Mouse (Mus musculus) heart, embryonic 12.5 days (tissue): ENCODE data around the gene Aatf. TPM values are rescaled to one million over a fixed set of nuclear protein-coding genes. Genes with fewer than 3 reads are reported as not detected.

Experiments
- ATAC-seq: fragments of 200-750 bp; cut with Nextera tagmentation; 2 replicates; pipeline ENCODE4 v1.8.0; 2017; ENCODE audit warnings: moderate TSS enrichment, moderate library complexity; ENCODE audit not compliant: insufficient number of reproducible peaks, low FRiP score
- H3K27ac ChIP-seq: fragments of 300-500 bp; sonication (generic); 2 replicates; pipeline ENCODE4 v1.5.1; 2016; ENCODE audit warnings: mild to moderate bottlenecking, moderate library complexity; ENCODE audit not compliant: poor library complexity, severe bottlenecking
- H3K27me3 ChIP-seq: fragments of 300-500 bp; sonication (generic); replicated peaks from 2 replicates; pipeline ENCODE4 v1.6.1; 2016; ENCODE audit warnings: mild to moderate bottlenecking, moderate library complexity
- H3K36me3 ChIP-seq: fragments of 300-500 bp; sonication (generic); 2 replicates; pipeline ENCODE4 v1.6.1; 2016; ENCODE audit warnings: mild to moderate bottlenecking, moderate library complexity
- H3K4me1 ChIP-seq: fragments of 300-500 bp; sonication (generic); replicated peaks from 2 replicates; pipeline ENCODE4 v1.6.1; 2016; ENCODE audit warnings: mild to moderate bottlenecking
- H3K4me2 ChIP-seq: fragments of 300-500 bp; sonication (generic); 2 replicates; pipeline ENCODE4 v1.6.1; 2016; ENCODE audit warnings: mild to moderate bottlenecking, moderate library complexity
- H3K4me3 ChIP-seq: fragments of 300-500 bp; sonication (generic); 2 replicates; pipeline ENCODE4 v1.5.1; 2016; ENCODE audit warnings: mild to moderate bottlenecking
- H3K9ac ChIP-seq: fragments of 300-500 bp; sonication (generic); 2 replicates; pipeline ENCODE4 v1.6.1; 2016; ENCODE audit warnings: mild to moderate bottlenecking, moderate library complexity
- H3K9me3 ChIP-seq: fragments of 300-500 bp; sonication (generic); replicated peaks from 2 replicates; pipeline ENCODE4 v1.6.1; 2016; ENCODE audit warnings: mild to moderate bottlenecking, moderate library complexity
- WGBS: fragments of 180-500 bp; shearing (Covaris S2); methylation state at CpG from one replicate; pipeline ENCODE4 v1.1.7; 2016; 5-methylcytosine and 5-hydroxymethylcytosine counted together
- polyA plus RNA-seq: library from polyadenylated mRNA; unstranded; fragments of >200 nt; fragmentation: Nextera tagmentation; extraction: Ambion mirVana; gene quantifications from 2 replicates; pipeline ENCODE4 v1.2.1, GENCODE M21; 2016

The Aatf gene
- 28.6 and 29.4 TPM in 2 replicates for polyA plus RNA-seq

DNA sequence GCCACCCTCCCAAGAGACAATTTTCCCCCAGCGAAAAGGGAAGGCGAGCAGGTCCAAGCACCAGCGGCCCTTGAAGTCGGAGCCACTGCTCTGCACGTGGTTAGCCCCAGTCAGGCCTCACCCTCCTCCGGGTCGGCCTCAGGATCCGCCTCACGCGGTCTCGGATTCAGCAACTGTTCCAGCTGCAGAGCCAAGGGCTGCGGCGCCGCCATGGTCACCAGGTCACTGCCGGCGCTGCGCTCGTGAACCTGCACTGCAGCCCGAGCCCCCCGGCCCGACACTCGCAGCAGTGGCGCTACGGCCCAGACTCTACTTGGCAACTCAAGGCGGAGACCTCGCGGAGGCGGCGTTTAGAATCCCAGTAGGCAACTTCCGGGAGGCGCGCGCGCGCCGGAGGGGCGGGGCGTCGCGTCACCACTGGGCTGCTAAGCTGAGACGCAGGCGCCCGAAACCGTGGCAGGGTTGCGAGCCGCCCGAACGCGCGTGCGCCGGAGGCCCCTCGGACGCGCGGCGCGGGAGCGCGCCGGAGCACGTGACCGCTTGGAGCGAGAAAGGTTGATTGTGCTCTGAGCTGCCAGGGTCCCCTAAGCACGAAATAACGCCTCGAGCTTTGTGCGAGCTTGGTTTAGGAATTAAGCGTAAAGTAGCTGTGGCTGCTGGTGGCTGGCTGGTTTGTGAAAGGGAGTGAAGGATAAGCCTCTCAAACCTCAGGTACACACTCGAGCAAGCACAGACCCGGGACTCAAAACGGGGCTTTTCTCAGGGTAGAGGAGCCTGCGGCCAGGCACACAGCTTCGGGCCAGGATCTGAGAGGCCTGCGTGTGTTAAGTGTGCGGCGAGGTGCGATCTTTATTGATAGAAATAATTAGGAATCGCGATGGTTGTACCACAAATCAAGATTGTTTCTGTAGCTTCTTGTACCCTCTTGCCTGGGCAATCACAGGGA is at the start of gene Aatf:
Aatf (minus strand) TSS at position 352 of the 946 bp plus-strand sequence.
- Histone ChIP-seq H3K9ac (peak within 1 kb of the TSS; percentile 91), H3K4me3 (peak within 1 kb of the TSS; percentile 87), H3K4me1 (peaks cover 9% of the 10 kb centered on the region), H3K27ac (peak within 1 kb of the TSS; percentile 78), H3K9me3 (no peaks in the 10 kb centered on the region), H3K27me3 (peaks cover 33% of the 10 kb centered on the region), H3K4me2 (peak within 1 kb of the TSS; percentile 90), H3K36me3 (peaks cover 16% of the 10 kb centered on the region)
- ATAC-seq, result peak; percentile 99
- under 1% methylated on average over 80 of the region's 80 CpGs for WGBS

DNA sequence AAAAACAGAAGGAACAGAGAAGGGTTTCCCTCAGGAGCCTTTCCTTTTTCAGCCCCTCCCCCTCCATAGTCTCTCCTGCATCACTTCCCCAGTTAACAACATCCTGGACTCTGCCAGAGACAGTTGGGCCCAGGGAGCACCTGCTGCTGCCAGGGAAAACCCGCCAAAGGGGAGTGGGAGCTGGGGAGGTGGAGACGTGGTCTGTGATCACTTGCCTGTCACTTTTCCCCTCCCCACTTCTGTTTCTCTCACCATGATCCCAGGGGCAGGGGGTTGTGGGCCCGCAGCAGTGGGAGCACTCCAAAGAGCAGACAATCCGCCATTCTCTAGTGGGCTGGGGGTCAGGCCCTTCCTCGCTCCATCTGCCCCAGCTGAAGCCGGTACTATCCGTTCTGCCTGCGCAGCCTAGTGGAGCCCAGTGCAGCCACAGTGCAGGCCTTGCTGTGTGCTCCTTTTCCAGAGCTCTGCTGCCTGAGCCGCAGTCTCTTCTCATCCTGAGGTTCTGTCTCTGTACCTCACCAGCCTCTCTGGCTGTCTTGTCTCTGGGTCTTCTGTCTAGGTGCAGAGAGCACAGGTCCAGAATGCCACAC is 49.5 kb upstream of the Aatf start:
- H3K4me2 ChIP-seq, result no peak overlapping the region
- H3K4me1 ChIP-seq, result 0 out of 2 replicates have a peak, but pooled peaks cover 6% of the 10 kb centered on the region
- H3K4me3 ChIP-seq, result no peak overlapping the region
- no peaks in the 10 kb centered on the region for H3K9me3 ChIP-seq
- ATAC-seq, result no peak
- 27% methylated on average over 9 of the region's 9 CpGs for WGBS
- no peak overlapping the region for H3K27ac ChIP-seq
- no peak overlapping the region for H3K9ac ChIP-seq
- no peaks in the 10 kb centered on the region for H3K36me3 ChIP-seq
- H3K27me3 ChIP-seq, result peaks cover 36% of the 10 kb centered on the region

DNA sequence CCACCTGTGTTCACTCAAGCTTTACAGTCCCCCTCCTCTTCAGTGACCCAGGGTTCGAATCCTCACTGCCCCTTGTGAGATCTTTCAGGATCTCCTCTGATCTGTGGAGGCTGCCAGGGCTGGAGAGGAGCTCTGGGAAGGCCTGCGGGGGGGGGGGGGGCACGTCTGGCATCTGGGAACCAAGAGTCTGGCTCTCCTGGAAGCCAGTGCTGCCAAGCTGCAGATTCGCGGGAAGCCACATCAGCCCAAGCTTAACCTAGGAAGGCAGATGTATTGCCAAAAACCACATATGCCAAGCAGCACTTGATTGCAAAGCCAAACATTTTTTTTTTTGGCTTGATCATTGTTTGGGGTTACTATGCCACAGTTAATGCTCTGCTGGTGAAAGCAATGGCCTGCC is 48.2 kb upstream of the Aatf start:
- 75% methylated on average over 5 of the region's 5 CpGs for WGBS
- Histone ChIP-seq H3K27ac (no peak overlapping the region), H3K9me3 (no peaks in the 10 kb centered on the region), H3K4me1 (0 out of 2 replicates have a peak, but pooled peaks cover 6% of the 10 kb centered on the region), H3K4me3 (no peak overlapping the region), H3K9ac (no peak overlapping the region), H3K4me2 (no peak overlapping the region), H3K36me3 (no peaks in the 10 kb centered on the region), H3K27me3 (peaks cover 23% of the 10 kb centered on the region)
- ATAC-seq, result no peak

DNA sequence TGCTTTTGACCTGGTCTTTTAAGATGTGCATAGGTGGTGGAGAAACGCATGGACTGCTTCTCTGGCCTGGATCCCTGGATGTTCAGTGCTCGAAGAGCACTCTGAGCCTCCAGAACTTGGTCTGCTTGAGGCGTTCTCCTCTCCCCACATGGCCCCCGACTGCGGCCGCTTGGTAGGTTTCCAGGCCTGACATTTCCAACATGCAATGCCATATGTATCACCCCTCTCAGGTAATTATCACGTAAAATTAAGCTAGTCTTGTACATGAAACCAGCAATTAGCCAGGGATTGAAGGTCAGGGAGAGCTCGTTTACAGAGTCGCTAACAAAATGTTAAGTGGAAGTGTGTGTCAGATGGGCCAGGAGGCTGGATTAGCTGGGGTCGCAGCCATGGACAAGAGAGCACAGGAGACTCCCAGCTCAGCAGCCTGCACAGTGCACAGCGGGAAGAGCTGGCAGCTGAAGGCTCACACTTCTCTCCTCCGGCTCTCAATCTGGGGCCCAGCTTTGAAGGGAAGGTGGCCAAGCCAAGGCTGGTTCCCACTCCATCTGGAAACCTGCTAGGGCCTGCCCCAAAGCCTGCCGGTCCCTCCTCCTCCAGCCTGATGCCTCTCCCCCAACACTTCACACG is 40.6 kb upstream of the Aatf start:
- Histone ChIP-seq H3K27me3 (peaks cover 5% of the 10 kb centered on the region; the same call in 1 of the 2 replicates), H3K9ac (no peak overlapping the region), H3K36me3 (no peaks in the 10 kb centered on the region), H3K4me3 (no peak overlapping the region), H3K27ac (no peak overlapping the region), H3K4me2 (no peak overlapping the region), H3K9me3 (0 out of 2 replicates have a peak, but pooled peaks cover 4% of the 10 kb centered on the region), H3K4me1 (no peaks in the 10 kb centered on the region)
- no peak for ATAC-seq
- WGBS, result 72% methylated on average over 14 of the region's 14 CpGs

DNA sequence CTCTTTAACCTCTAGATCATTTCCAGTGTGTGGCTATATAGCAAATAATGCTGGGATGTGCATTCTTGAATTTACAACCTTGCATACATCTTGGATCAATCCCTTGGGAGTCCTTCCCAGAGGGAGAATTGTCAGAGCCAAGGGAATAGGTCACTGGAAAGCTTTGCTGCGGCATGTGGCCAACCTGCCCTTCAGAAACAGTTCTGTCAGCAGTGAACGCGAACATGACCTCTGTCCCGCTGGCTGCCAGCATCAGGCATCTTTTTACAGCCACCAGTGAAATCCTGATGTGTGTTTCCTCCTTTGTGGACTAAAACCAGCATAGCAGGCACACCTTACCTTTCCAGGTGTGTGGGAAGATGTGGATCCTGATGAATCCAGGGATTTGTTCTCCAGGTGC is 38.0 kb upstream of the Aatf start:
- Histone ChIP-seq H3K27me3 (peaks cover 8% of the 10 kb centered on the region; the same call in 1 of the 2 replicates), H3K4me1 (no peaks in the 10 kb centered on the region), H3K27ac (no peak overlapping the region), H3K9me3 (0 out of 2 replicates have a peak, but pooled peaks cover 4% of the 10 kb centered on the region), H3K4me2 (no peak overlapping the region), H3K4me3 (no peak overlapping the region), H3K9ac (no peak overlapping the region), H3K36me3 (no peaks in the 10 kb centered on the region)
- no peak for ATAC-seq
- 70% methylated on average over 4 of the region's 4 CpGs for WGBS

DNA sequence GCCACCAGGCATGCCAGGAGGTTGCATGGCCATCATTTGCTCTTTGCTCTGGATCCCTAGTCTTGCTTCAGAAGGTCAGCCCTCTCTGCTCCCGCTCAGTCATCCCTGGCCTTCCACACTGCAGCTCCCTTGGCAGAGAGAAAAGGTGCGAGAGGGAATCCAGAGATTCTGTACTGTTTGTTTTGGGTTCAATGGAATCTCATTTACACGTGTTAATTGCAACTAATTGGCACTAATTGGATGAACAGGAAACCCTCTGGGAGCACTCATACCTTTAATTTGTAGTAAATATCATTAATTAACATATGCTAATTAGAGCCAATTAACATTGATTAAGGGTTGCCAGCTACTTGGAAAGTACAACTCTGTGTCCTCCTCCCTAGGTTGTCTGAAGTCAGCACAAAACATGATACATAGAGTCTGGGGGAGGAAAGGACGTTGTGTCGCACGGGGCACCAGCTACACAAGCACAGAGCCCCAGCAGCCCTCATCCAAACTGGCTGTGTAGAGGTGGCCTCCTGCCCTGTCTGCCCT is 36.0 kb upstream of the Aatf start:
- no peak overlapping the region for H3K27ac ChIP-seq
- WGBS, result 42% methylated on average over 6 of the region's 6 CpGs
- H3K4me3 ChIP-seq, result no peak overlapping the region
- no peak overlapping the region for H3K9ac ChIP-seq
- H3K9me3 ChIP-seq, result 0 out of 2 replicates have a peak, but pooled peaks cover 4% of the 10 kb centered on the region
- no peaks in the 10 kb centered on the region for H3K4me1 ChIP-seq
- no peaks in the 10 kb centered on the region for H3K36me3 ChIP-seq
- no peak overlapping the region for H3K4me2 ChIP-seq
- no peak for ATAC-seq
- H3K27me3 ChIP-seq, result peaks cover 8% of the 10 kb centered on the region; the same call in 1 of the 2 replicates

DNA sequence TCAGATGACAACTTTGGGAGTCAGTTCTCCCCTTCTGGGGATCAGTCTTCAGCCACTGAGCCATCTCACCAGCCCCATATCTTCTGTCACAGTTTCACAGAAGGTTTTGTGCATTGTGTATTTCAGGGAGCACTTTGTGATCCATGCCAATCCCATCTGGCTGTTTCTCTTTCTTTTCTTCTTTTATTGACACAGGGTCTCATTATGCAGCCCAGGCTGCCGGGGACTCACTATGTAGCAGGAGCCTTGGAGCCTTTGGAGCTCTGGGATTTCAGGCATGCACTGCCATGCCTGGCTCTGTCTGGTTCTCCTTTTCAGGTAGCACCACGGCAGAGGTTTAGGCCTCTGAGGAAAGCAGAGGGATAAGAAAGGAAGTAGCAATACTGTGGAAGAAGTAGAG is 35.0 kb upstream of the Aatf start:
- Histone ChIP-seq H3K9ac (no peak overlapping the region), H3K27me3 (peaks cover 8% of the 10 kb centered on the region; the same call in 1 of the 2 replicates), H3K4me2 (no peak overlapping the region), H3K4me1 (no peaks in the 10 kb centered on the region), H3K9me3 (0 out of 2 replicates have a peak, but pooled peaks cover 4% of the 10 kb centered on the region), H3K4me3 (no peak overlapping the region), H3K27ac (no peak overlapping the region), H3K36me3 (no peaks in the 10 kb centered on the region)
- WGBS, result 63% methylated on average over 2 of the region's 2 CpGs
- no peak for ATAC-seq

DNA sequence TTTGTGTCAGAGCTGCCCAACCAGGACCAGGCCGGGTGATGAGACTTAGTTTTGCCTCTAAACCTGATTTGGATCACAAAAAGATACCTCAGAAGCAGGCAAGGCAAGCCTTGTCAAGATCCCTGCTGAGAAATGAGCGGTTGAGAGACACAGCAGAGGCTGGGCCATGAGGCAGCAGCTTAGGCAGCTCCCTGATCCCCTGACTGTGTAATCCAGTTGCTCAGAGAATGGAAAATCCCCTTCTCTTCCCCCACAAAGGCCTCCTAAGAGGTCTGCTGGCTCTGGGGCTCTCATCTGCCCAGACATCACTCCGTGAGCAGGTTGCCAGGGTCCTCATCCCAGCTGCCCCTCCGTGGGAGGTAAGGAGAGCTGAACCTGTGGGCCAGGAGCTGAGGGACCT is 26.7 kb upstream of the Aatf start:
- Histone ChIP-seq H3K4me3 (no peak overlapping the region), H3K36me3 (no peaks in the 10 kb centered on the region), H3K27ac (no peak overlapping the region), H3K27me3 (peaks cover 23% of the 10 kb centered on the region), H3K9ac (no peak overlapping the region), H3K4me1 (peaks cover 8% of the 10 kb centered on the region; the same call in 1 of the 2 replicates), H3K4me2 (no peak overlapping the region), H3K9me3 (no peaks in the 10 kb centered on the region)
- ATAC-seq, result no peak
- 24% methylated on average over 4 of the region's 4 CpGs for WGBS

DNA sequence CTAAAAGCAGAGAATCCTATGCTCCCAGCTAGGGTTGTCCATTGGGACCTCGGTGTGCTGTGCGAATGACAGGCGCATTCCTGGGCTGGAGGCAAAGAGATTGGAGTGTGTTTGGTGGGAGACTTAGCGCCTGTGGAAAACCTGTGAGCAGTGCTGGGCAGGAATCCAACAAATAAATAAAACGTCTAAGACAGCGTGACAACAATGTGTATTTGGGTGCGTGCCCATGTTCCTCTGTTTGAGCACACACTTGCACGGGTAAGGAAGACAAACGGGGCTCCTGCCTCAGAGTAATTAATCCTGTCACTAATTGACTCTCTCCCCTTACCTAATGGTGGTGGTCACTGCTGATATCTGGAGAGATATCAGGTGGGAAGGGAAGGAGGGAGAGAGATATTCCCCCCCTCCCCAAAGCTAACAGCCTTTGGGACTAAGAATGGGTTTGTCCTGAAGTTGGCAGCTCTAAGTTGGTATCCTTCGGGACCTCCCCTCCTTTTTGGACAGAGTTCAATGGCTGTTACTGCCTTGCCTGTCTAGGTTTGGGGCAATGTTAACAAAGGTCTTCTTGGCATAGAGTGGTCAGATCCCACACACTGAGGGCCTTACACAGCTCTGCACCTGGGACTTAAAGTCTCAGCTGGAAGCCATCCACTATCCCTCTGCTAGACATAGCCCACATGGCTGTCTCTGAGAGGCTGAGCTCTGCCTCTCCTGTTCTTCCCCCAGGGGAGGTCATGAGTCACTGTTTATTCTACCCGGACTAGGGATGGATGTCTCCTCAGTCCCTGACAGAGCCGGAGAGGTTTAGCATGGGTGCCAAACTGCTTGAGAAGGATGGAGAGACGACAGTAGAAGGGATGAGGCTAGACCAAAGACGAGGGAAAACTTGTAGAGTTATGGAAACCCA is 16.7 kb upstream of the Aatf start:
- WGBS, result 10% methylated on average over 14 of the region's 14 CpGs
- Histone ChIP-seq H3K9ac (no peak overlapping the region), H3K4me2 (no peak overlapping the region), H3K27ac (no peak overlapping the region), H3K36me3 (no peaks in the 10 kb centered on the region), H3K4me1 (peaks cover 31% of the 10 kb centered on the region), H3K4me3 (peak overlapping the region; percentile 16; the same call in 1 of the 2 replicates), H3K27me3 (peaks cover 84% of the 10 kb centered on the region), H3K9me3 (no peaks in the 10 kb centered on the region)
- no peak for ATAC-seq

DNA sequence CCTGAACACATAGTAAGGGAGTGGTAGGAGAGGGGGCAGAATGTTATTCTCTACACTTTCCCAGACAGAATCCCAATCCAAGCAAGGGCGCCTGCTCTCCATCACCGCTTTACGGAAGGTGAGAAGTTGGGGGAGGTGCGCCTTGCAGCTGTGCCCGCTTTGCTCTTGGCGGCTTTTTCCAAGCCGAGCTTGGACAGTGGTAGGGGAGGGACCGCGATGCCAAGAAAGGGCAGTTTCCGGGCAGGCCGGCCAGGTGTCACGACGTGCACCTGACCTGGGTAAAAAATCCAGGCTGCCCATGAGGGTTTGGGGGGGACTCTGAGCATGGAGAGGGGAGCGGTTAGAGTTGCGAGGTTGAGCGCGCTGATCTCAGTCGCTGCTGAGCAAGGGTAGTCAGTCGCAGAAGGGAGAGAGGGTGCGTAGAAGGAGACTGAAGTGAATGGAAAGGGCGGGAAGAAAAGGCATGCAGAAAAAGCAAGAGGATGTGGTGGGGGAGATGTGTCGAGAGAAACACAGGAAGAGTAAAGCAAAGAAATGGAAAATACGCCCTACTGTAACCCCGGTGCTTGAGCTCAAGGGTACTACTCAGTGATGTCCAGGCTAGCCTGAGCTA is 15.9 kb upstream of the Aatf start:
- ATAC-seq, result no peak
- no peak overlapping the region for H3K9ac ChIP-seq
- H3K27me3 ChIP-seq, result peaks cover 92% of the 10 kb centered on the region
- H3K36me3 ChIP-seq, result no peaks in the 10 kb centered on the region
- peak overlapping the region; percentile 42 for H3K4me2 ChIP-seq
- no peaks in the 10 kb centered on the region for H3K9me3 ChIP-seq
- peaks cover 33% of the 10 kb centered on the region for H3K4me1 ChIP-seq
- no peak overlapping the region for H3K27ac ChIP-seq
- peak overlapping the region; percentile 16 for H3K4me3 ChIP-seq
- 2% methylated on average over 24 of the region's 24 CpGs for WGBS
